Mouse (Mus musculus) C2C12 (cell line): ENCODE results near the gene Sppl2c. TPM values are rescaled to one million over a fixed set of nuclear protein-coding genes. Genes with fewer than 3 reads are reported as not detected.

Experiments used
- H3K27me3 ChIP-seq: one replicate; pipeline ENCODE4 v1.6.1; 2011; ENCODE audit not compliant: control insufficient read depth, insufficient read depth, insufficient read length
- H3K36me3 ChIP-seq: one replicate; pipeline ENCODE4 v1.6.1; 2011; ENCODE audit not compliant: control insufficient read depth, insufficient read depth
- H3K4me3 ChIP-seq: one replicate; pipeline ENCODE4 v1.5.1; 2011; ENCODE audit warnings: mild to moderate bottlenecking, control low read depth; ENCODE audit not compliant: poor library complexity, insufficient read depth, severe bottlenecking
- H3K79me2 ChIP-seq: one replicate; pipeline ENCODE4 v1.6.1; 2011; ENCODE audit not compliant: control insufficient read depth, insufficient read depth
- H3K79me3 ChIP-seq: one replicate; pipeline ENCODE4 v1.6.1; 2011; ENCODE audit warnings: low read depth, control low read depth
- H3ac ChIP-seq: one replicate; pipeline ENCODE3; 2011; ENCODE audit warnings: low read depth; ENCODE audit not compliant: control insufficient read depth, insufficient read length
- CEBPB ChIP-seq: IDR thresholded peaks from one replicate; pipeline ENCODE4 v1.6.1; 2011; ENCODE audit warnings: low read depth, mild to moderate bottlenecking, control low read depth, moderate library complexity
- CTCF ChIP-seq: IDR thresholded peaks from one replicate; pipeline ENCODE4 v1.5.1; 2011; ENCODE audit not compliant: control insufficient read depth, insufficient read depth, insufficient read length
- FOSL1 ChIP-seq: IDR thresholded peaks from one replicate; pipeline ENCODE4 v1.8.0; 2011; ENCODE audit warnings: mild to moderate bottlenecking, low read length; ENCODE audit not compliant: poor library complexity, insufficient read depth, severe bottlenecking
- MAX ChIP-seq: IDR thresholded peaks from one replicate; pipeline ENCODE4 v1.6.1; 2011; ENCODE audit warnings: mild to moderate bottlenecking, control low read depth
- MYOD1 ChIP-seq: IDR thresholded peaks from one replicate; pipeline ENCODE4 v1.6.1; 2011; ENCODE audit warnings: low read depth; ENCODE audit not compliant: control insufficient read depth, insufficient read length
- MYOG ChIP-seq: IDR thresholded peaks from one replicate; pipeline ENCODE4 v1.6.1; 2011; ENCODE audit not compliant: control insufficient read depth, insufficient read length; ENCODE audit errors: extremely low read depth
- USF1 ChIP-seq: IDR thresholded peaks from one replicate; pipeline ENCODE4 v1.6.1; 2011; ENCODE audit warnings: low read depth, mild to moderate bottlenecking, control low read depth, moderate library complexity
- polyA plus RNA-seq: library from polyadenylated mRNA; unstranded; fragments of >200 nt; fragmentation: generic; extraction: Trizol; gene quantifications from one replicate; pipeline ENCODE4 v1.2.1, GENCODE M21; 2012; ENCODE audit warnings: missing spikeins

Sppl2c gene
- polyA plus RNA-seq, 1 experiment: not detected

GRCm38 (mm10) chr11:104159769-104160272 lies 26.3 kb upstream of the Sppl2c start:
- H3K27me3 ChIP-seq: peaks cover 5% of the 10 kb centered on the region
- H3K79me3 ChIP-seq: no peaks in the 10 kb centered on the region
- no peaks in the 10 kb centered on the region for H3K36me3 ChIP-seq
- TF ChIP-seq CEBPB (no peak), FOSL1 (no peak), USF1 (peak; percentile 13)
- no peak overlapping the region for H3ac ChIP-seq
- H3K79me2 ChIP-seq: no peaks in the 10 kb centered on the region
- H3K4me3 ChIP-seq: no peak overlapping the region

GRCm38 (mm10) chr11:104161153-104161552 lies 25.0 kb upstream of the Sppl2c start:
- Histone ChIP-seq H3K4me3 (no peak overlapping the region), H3K36me3 (no peaks in the 10 kb centered on the region), H3K79me2 (no peaks in the 10 kb centered on the region), H3ac (no peak overlapping the region), H3K79me3 (no peaks in the 10 kb centered on the region), H3K27me3 (peaks cover 4% of the 10 kb centered on the region)
- no peak for TF ChIP-seq MYOD1
- no peak for TF ChIP-seq CEBPB
- TF ChIP-seq MYOG: no peak
- no peak for TF ChIP-seq MAX
- TF ChIP-seq USF1: no peak
- TF ChIP-seq FOSL1: no peak
- TF ChIP-seq CTCF: no peak

GRCm38 (mm10) chr11:104164257-104164656 lies 21.9 kb upstream of the Sppl2c start:
- Histone ChIP-seq H3K79me3 (no peaks in the 10 kb centered on the region), H3K27me3 (no peaks in the 10 kb centered on the region), H3K79me2 (no peaks in the 10 kb centered on the region), H3K36me3 (no peaks in the 10 kb centered on the region), H3K4me3 (no peak overlapping the region), H3ac (no peak overlapping the region)
- TF ChIP-seq MAX (no peak), USF1 (no peak), CEBPB (no peak), CTCF (no peak), FOSL1 (no peak), MYOD1 (no peak)

- no peak overlapping the region for H3ac ChIP-seq
- TF ChIP-seq MYOD1: no peak
- no peak for TF ChIP-seq CEBPB
- no peak for TF ChIP-seq FOSL1
- TF ChIP-seq CTCF: peak; percentile 91
- no peak for TF ChIP-seq USF1
- no peak for TF ChIP-seq MAX
- no peaks in the 10 kb centered on the region for H3K79me3 ChIP-seq
- H3K27me3 ChIP-seq: peaks cover 27% of the 10 kb centered on the region
- H3K36me3 ChIP-seq: no peaks in the 10 kb centered on the region
- H3K4me3 ChIP-seq: no peak overlapping the region
- H3K79me2 ChIP-seq: no peaks in the 10 kb centered on the region
Observed at GRCm38 (mm10) chr11:104171281-104171781, 14.8 kb upstream of the Sppl2c start.

GRCm38 (mm10) chr11:104178893-104179292 lies 7.2 kb upstream of the Sppl2c start:
- H3K79me3 ChIP-seq: no peaks in the 10 kb centered on the region
- TF ChIP-seq USF1 (peak; percentile 60), MYOG (no peak), MAX (no peak), CTCF (no peak), CEBPB (no peak), FOSL1 (no peak), MYOD1 (peak; percentile 25)
- H3K36me3 ChIP-seq: no peaks in the 10 kb centered on the region
- peaks cover 18% of the 10 kb centered on the region for H3K27me3 ChIP-seq
- H3K79me2 ChIP-seq: no peaks in the 10 kb centered on the region
- H3ac ChIP-seq: no peak overlapping the region
- H3K4me3 ChIP-seq: no peak overlapping the region

GRCm38 (mm10) chr11:104179804-104180203 lies 6.3 kb upstream of the Sppl2c start:
- H3K79me2 ChIP-seq: no peaks in the 10 kb centered on the region
- TF ChIP-seq MYOD1: no peak
- TF ChIP-seq USF1: no peak
- peaks cover 11% of the 10 kb centered on the region for H3K27me3 ChIP-seq
- no peaks in the 10 kb centered on the region for H3K79me3 ChIP-seq
- no peaks in the 10 kb centered on the region for H3K36me3 ChIP-seq
- no peak overlapping the region for H3K4me3 ChIP-seq
- no peak overlapping the region for H3ac ChIP-seq

- no peaks in the 10 kb centered on the region for H3K36me3 ChIP-seq
- no peaks in the 10 kb centered on the region for H3K79me3 ChIP-seq
- no peak for TF ChIP-seq MYOG
- TF ChIP-seq MAX: no peak
- TF ChIP-seq FOSL1: no peak
- TF ChIP-seq CTCF: no peak
- no peak for TF ChIP-seq USF1
- no peak for TF ChIP-seq CEBPB
- no peak for TF ChIP-seq MYOD1
- H3K27me3 ChIP-seq: peaks cover under 1% of the 10 kb centered on the region
- H3ac ChIP-seq: no peak overlapping the region
- no peak overlapping the region for H3K4me3 ChIP-seq
- H3K79me2 ChIP-seq: no peaks in the 10 kb centered on the region
Observed at GRCm38 (mm10) chr11:104182141-104182540, 4.0 kb upstream of the Sppl2c start.
